Mouse (Mus musculus) MEL (cell line): ENCODE results near the gene Gpd2.

ENCODE experiments used
- CTCF ChIP-seq, 3 experiments: IDR thresholded peaks in 2 of 3; conservative IDR thresholded peaks in 1 of 3; 2 replicates each; pipeline ENCODE4 v1.5.1; 2011 to 2012; ENCODE audit warnings: low read length in 3 of 3, low read depth in 2 of 3, mild to moderate bottlenecking in 2 of 3, improper control_type of control experiment in 1 of 3, inconsistent platforms in 1 of 3, mixed read lengths in 1 of 3, moderate library complexity in 1 of 3; ENCODE audit not compliant: control insufficient read depth in 1 of 3, insufficient read depth in 1 of 3, poor library complexity in 1 of 3, severe bottlenecking in 1 of 3
- ZC3H11A ChIP-seq: IDR thresholded peaks from 2 replicates; pipeline ENCODE4 v1.6.1; 2012; ENCODE audit warnings: low read depth, mild to moderate bottlenecking, inconsistent platforms, low read length, improper control_type of control experiment
- ZNF384 ChIP-seq: IDR thresholded peaks from 2 replicates; pipeline ENCODE4 v1.6.1; 2012; ENCODE audit warnings: low read depth, mild to moderate bottlenecking, inconsistent platforms, low read length, improper control_type of control experiment

GRCm38 (mm10) chr2:57356222-57356822, 118.9 kb downstream of the Gpd2 start:
- no peak for TF ChIP-seq ZC3H11A
- TF ChIP-seq CTCF (IDR thresholded peaks at IDR 0.05 in 2 of 3, conservative IDR thresholded peaks at IDR 0.05 in 1 of 3; ENCODE audit: control insufficient read depth in 1 of 3, insufficient read depth in 1 of 3, low read depth in 2 of 3, low read length in 3 of 3, poor library complexity in 1 of 3, severe bottlenecking in 1 of 3): no peak
- no peak for TF ChIP-seq ZNF384
